Mouse (Mus musculus) gastrocnemius, adult 18-20 months (tissue): ENCODE data around the gene Vmn1r65. TPM values are rescaled to one million over a fixed set of nuclear protein-coding genes. Genes with fewer than 3 reads are reported as not detected.
"Not testable (repeated sequence)": the region's sequence is repeated elsewhere in the genome, so short reads cannot be mapped to it uniquely, and the experiment has no call there.

Source experiments
- DNase-seq: peaks from one replicate; pipeline ENCODE4 v3.0.0; 2021; ENCODE audit warnings: low spot score
- long read RNA-seq, 2 experiments: library from polyadenylated mRNA; stranded (forward); transcript quantifications; one replicate each; pipeline ENCODE4 v2.0.0; 2021
- total RNA-seq, 2 experiments: library from RNA; stranded (reverse); gene quantifications; 2 replicates each; pipeline ENCODE4 v1.2.3; 2021

Vmn1r65 gene
- not detected for total RNA-seq
- long read RNA-seq, experiment 1, result 0 reads
- long read RNA-seq, experiment 2, result 0 reads

DNA sequence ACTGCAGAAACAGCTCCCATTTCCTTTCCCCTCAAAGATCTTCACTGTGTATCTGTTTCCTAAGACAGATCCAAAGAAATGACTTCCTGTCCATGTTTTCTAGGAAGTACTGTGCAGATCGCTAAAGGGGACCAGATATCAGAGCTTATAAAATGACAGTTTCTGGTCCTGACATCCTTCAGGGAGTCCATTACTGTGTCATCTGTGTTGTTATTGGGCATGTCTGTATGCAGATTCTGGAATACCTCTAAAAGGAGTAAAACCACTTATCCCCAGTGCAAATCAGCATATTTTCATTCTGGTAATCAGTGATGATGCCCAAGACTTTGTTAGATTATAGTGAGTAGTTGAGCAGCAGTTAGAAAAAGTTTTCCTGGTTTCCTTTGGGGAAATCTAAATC, at the start of gene Vmn1r65:
Gene Vmn1r65 (minus strand): TSS at position 101 of the 400 bp plus-strand sequence.
- no peak for DNase-seq

DNA sequence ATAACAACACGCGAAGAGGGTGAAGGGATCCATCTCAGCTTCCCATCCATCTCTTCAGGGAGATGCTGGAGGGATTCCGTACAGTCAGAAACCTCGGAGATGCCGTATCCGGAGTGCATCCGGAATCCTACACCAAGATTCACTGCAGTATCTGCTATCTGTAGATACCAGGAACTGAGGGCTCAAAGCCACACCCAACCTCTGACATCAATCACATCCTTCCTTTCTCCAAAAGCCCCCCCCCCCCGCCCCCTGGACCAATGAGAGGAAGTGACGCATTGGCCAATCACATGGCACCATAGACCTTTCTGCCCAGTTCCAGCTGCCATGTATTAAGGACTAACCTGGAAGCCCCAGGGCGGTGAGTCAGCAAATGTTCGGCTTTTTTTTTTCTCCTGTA, 34.1 kb upstream of the Vmn1r65 start, which contains the start of gene Nlrp4c:
Gene Nlrp4c (plus strand): TSS at position 301 of the 400 bp plus-strand sequence.
- DNase-seq, result no peak

DNA sequence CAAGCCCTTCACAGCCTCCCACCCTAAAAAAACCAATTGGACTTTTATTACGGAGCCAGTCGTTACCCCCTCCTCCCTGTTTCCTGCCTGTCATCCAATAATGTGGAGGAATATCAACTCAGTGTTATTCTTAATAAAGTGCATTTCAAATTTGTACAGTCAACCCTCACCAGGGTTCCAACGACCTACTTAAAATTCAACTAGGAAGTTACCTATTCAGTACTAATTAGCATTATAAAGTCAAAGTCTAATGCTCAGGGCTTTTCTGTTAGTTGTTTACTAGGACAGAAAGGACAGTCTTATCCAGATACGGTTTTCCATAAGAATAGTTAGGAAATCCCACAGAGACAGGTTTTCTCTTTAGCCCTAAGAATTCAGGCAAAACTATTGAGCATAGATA, 28.4 kb downstream of the Vmn1r65 start:
- not testable (repeated sequence) for DNase-seq

DNA sequence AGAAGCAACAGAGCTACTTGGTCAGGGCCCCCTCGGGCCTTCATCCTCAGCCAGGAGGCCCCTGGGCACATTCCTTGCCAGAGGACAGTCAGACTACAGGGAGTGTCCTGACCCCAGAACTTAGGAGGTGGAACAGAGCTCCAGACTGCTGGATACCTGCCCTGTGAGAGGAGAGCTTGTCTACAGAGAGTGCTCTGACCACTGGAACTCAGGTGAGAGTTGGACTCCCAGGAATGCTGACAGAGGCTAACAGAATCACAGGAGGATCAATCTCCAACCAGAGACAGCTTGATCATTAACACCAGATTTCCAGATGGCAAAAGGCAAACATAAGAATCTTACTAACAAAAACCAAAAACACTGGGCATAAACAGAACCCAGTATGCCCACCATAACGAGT, 38.3 kb downstream of the Vmn1r65 start:
- not testable (repeated sequence) for DNase-seq

Other genes with a start within 250 kb of the Vmn1r65 start
- not detected for gene Vmn1r63, start 205.6 kb downstream of the Vmn1r65 start, total RNA-seq
- gene Vmn1r64, start 126.5 kb downstream of the Vmn1r65 start, total RNA-seq, result not detected
- not detected for gene Nlrp4c, start 34.2 kb upstream of the Vmn1r65 start, total RNA-seq
- 10 to 100 TPM; 27.2 to 27.6 TPM for gene Zfp787, start 145.0 kb upstream of the Vmn1r65 start, total RNA-seq
- gene Zfp444, start 161.2 kb upstream of the Vmn1r65 start, total RNA-seq, result 10 to 100 TPM in 1 of 2 experiments, 1 to 10 TPM in 1; 6.3 to 10.0 TPM
- gene Galp, start 186.1 kb upstream of the Vmn1r65 start, total RNA-seq, result not detected
- gene Zscan5b, start 211.3 kb upstream of the Vmn1r65 start, total RNA-seq, result not detected
- gene Epp13, start 241.7 kb upstream of the Vmn1r65 start, total RNA-seq, result not detected